Mouse (Mus musculus) T-helper 17 cell (primary cell): Measurements from ENCODE around the gene Oas1f.
"Not testable (repeated sequence)": the region's sequence is repeated elsewhere in the genome, so short reads cannot be mapped to it uniquely, and the experiment has no call there.

Experiments used
- in situ Hi-C, 2 experiments: fragments of 300-600 bp; cut with MboI, MseI; formaldehyde crosslinking; loops; 1 replicate in 1 of 2; 2 replicates in 1 of 2; pipeline ENCODE4 v1.15.1; 2025; ENCODE audit warnings: high pct_unique_total_duplicates in 2 of 2

Gene Oas1f

GRCm38 (mm10) chr5:120870782-120871181 lies 23.6 kb downstream of the Oas1f start:
- in situ Hi-C loops = loop anchor here in 1 of 2 experiments (5.0 kb wide), 1 partner anchor 68 kb away; no protein-coding TSS in a partner anchor

GRCm38 (mm10) chr5:120871469-120871868 lies 24.3 kb downstream of the Oas1f start:
- in situ Hi-C loops = loop anchor here in 1 of 2 experiments (5.0 kb wide), 1 partner anchor 69 kb away; no protein-coding TSS in a partner anchor

- in situ Hi-C loops = not testable (repeated sequence)
These were observed 29.7 kb downstream of the Oas1f start for GRCm38 (mm10) chr5:120876839-120877238.

GRCm38 (mm10) chr5:120877407-120877806 lies 30.2 kb downstream of the Oas1f start:
- in situ Hi-C loops = not testable (repeated sequence)

- in situ Hi-C loops = not testable (repeated sequence)
These were observed 31.6 kb downstream of the Oas1f start for GRCm38 (mm10) chr5:120878803-120879202.

DNA sequence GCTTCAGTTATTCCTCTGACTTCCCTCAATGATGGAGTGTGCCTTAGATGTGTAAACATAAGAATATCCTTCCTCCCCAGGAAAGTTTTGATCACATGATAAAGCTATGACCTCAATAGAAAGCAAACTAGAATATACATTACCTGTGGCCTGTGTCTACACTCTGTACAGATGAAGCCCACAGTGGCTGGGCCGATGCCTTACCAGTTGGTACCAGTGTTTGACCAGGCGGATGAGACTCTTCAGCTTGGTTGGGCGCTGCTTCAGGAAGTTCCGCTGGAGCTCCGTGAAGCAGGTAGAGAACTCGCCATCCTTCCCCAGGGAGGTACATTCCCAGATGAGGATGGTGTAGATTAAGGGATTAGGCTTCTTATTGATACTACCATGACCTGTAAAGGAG lies 34.5 kb downstream of the Oas1f start:
- in situ Hi-C loops = not testable (repeated sequence)

- in situ Hi-C loops = not testable (repeated sequence)
These were observed 40.2 kb downstream of the Oas1f start, which contains the start of gene Oas1g for GRCm38 (mm10) chr5:120887413-120887812. TSS of gene Oas1g (minus strand) at chr5:120887613.

GRCm38 (mm10) chr5:120887831-120888230 lies 40.7 kb downstream of the Oas1f start:
- in situ Hi-C loops = no loop called here

GRCm38 (mm10) chr5:120888294-120888815 lies 41.2 kb downstream of the Oas1f start:
- in situ Hi-C loops = not testable (repeated sequence)

DNA sequence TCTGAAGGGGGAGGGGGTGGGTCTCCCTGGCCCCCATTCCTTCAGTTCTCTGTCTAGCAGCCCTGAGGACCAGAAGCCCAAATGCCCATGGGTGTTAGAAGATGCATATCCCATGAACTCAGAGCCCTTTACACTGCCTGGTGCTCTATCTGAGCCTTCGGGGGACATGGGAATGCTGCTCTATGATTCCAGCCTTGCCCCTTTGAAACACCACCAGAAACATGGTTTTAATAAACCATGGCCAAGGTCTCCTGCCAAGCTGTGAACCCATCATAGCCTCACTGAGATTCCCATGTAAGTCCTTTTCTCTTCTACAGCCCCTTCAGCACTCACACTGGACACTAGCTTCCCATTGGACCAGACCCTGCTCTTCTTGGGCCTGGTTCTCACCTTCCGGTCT lies 42.9 kb downstream of the Oas1f start:
- in situ Hi-C loops = no loop called here

GRCm38 (mm10) chr5:120890991-120891390 lies 43.8 kb downstream of the Oas1f start:
- in situ Hi-C loops = no loop called here

- in situ Hi-C loops = not testable (repeated sequence)
These were observed 44.5 kb downstream of the Oas1f start for GRCm38 (mm10) chr5:120891566-120892242.

DNA sequence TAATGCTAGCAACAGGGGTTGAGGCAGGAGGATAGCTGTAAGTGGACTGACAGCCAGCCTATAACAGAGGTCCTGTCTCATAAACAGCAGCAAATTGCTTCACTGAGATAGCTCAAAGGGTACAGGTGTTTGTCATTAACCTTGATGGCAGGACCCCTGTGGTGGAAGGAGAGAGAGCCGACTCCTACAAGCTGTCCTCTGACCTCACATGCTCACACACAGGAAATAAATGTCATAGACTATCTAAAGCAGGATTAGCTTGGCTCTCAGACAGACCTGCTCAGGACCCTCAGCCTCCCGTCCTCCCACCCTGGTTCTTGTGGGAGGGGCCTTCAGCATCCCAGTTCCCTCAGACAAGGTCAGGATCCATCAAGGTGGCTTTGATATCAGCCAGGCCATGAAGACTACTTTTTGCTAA lies 45.1 kb downstream of the Oas1f start:
- in situ Hi-C loops = no loop called here

GRCm38 (mm10) chr5:120893866-120894265 lies 46.7 kb downstream of the Oas1f start:
- in situ Hi-C loops = not testable (repeated sequence)

DNA sequence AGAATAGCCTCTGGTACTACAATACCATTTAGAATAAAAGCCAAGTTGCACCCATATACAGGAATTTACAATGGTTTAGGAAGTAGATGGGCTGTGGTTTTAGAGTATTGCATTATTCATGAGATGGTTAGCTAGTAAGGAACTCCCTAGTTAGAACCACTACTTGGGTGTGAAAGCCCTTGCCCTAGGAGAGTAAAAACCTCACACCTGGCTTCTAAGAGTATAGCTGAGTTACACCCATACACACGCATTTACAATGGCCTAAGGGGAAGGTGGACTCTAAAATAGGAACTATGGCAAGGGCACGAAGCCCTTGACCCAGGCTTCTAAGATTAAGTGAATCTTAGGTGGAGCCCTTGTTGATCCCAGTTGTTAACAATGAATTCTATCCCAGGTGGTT lies 47.5 kb downstream of the Oas1f start:
- in situ Hi-C loops = not testable (repeated sequence)

- in situ Hi-C loops = no loop called here
These were observed 48.2 kb downstream of the Oas1f start for GRCm38 (mm10) chr5:120895231-120895900.

DNA sequence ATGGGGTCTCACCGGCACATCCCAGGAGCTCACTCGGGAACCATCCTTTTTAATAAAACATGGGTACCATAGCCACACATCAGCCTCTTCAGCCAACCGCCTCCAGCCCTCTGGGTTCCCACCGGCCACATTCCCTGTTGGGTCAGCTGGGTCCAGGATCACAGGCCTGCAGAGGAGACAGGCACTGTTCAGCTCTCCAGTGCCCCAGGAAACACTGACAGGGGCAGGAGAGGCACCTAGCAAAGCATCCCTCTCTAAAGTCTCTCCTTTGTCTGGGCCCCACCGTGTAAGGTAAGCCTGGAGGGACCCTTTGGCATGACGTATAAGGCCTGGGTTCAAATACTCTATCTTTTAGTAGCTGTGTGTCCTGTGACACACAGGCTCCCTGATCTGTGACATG lies 51.1 kb downstream of the Oas1f start:
- in situ Hi-C loops = no loop called here

- in situ Hi-C loops = no loop called here
These were observed 51.6 kb downstream of the Oas1f start for GRCm38 (mm10) chr5:120898726-120899125.

DNA sequence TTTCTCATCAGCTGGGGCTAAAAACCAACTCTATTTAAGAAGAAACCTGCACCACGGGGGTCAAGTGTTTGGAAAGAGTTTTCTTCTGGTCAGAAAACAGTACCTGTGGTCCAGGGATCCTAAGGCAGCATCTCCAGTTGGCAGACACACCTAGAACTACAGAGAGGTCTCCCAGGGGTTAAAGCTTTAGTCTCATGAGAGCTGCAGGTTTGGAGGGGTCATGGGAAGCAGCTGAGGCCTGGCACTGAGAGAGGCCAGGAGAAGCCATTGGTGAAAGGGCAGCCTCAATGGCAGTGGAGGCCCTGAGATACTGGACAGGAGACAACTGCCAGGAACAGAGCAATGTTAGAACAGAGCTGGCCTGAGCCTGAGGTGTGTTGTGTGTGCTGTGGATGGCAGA lies 53.5 kb downstream of the Oas1f start:
- in situ Hi-C loops = no loop called here

GRCm38 (mm10) chr5:120902056-120902455 lies 54.9 kb downstream of the Oas1f start:
- in situ Hi-C loops = no loop called here

GRCm38 (mm10) chr5:120906791-120907733 lies 59.9 kb downstream of the Oas1f start, which contains the start of gene Oas1a:
TSS of gene Oas1a (minus strand) at chr5:120907521.
- in situ Hi-C loops = not testable (repeated sequence)
